Mouse (Mus musculus) activated CD4-positive, CD25-positive, alpha-beta regulatory T cell, adult 4 months (primary cell): Measurements from ENCODE around the gene Gm20388. TPM values are rescaled to one million over a fixed set of nuclear protein-coding genes. Genes with fewer than 3 reads are reported as not detected.
"Not testable (repeated sequence)": the region's sequence is repeated elsewhere in the genome, so short reads cannot be mapped to it uniquely, and the experiment has no call there.

Experiments
- ATAC-seq: one replicate; pipeline ENCODE4 v1.8.0; 2017
- polyA plus RNA-seq, 2 experiments: library from polyadenylated mRNA; unstranded; fragments of 100-300 nt; shearing (Covaris generic); gene quantifications; one replicate each; pipeline ENCODE4 v1.2.1; 2017

The Gm20388 gene
- polyA plus RNA-seq, 2 experiments from 2014 or later: 9.9 to 12.3 TPM

GRCm38 (mm10) chr8:120324555-120324954 is 413.9 kb downstream of the Gm20388 start:
- no peak for ATAC-seq

GRCm38 (mm10) chr8:120325172-120325767 is 414.6 kb downstream of the Gm20388 start:
- ATAC-seq: no peak

- no peak for ATAC-seq
Observed at GRCm38 (mm10) chr8:120327131-120327554, 416.5 kb downstream of the Gm20388 start.

GRCm38 (mm10) chr8:120328361-120329022 is 417.9 kb downstream of the Gm20388 start:
- no peak for ATAC-seq

GRCm38 (mm10) chr8:120329030-120329748 is 418.5 kb downstream of the Gm20388 start:
- ATAC-seq: no peak

- ATAC-seq: no peak
Observed at GRCm38 (mm10) chr8:120331027-120331426, 420.4 kb downstream of the Gm20388 start.

- peak; percentile 92 for ATAC-seq
Observed at GRCm38 (mm10) chr8:120332379-120333229, 422.0 kb downstream of the Gm20388 start.

- no peak for ATAC-seq
Observed at GRCm38 (mm10) chr8:120333681-120334080, 423.0 kb downstream of the Gm20388 start.

- not testable (repeated sequence) for ATAC-seq
Observed at GRCm38 (mm10) chr8:120334261-120334660, 423.6 kb downstream of the Gm20388 start.

GRCm38 (mm10) chr8:120334878-120335261 is 424.2 kb downstream of the Gm20388 start:
- no peak for ATAC-seq

GRCm38 (mm10) chr8:120335262-120336086 is 424.8 kb downstream of the Gm20388 start:
- ATAC-seq: no peak

- ATAC-seq: no peak
Observed at GRCm38 (mm10) chr8:120336087-120336380, 425.4 kb downstream of the Gm20388 start.

GRCm38 (mm10) chr8:120336909-120337555 is 426.4 kb downstream of the Gm20388 start:
- no peak for ATAC-seq

GRCm38 (mm10) chr8:120337627-120338026 is 427.0 kb downstream of the Gm20388 start:
- no peak for ATAC-seq

GRCm38 (mm10) chr8:120338678-120339077 is 428.0 kb downstream of the Gm20388 start:
- no peak for ATAC-seq

GRCm38 (mm10) chr8:120339743-120340142 is 429.1 kb downstream of the Gm20388 start:
- ATAC-seq: no peak

GRCm38 (mm10) chr8:120341124-120341523 is 430.5 kb downstream of the Gm20388 start:
- no peak for ATAC-seq

- ATAC-seq: no peak
Observed at GRCm38 (mm10) chr8:120342847-120343548, 432.4 kb downstream of the Gm20388 start.

- ATAC-seq: no peak
Observed at GRCm38 (mm10) chr8:120343582-120343981, 432.9 kb downstream of the Gm20388 start.

GRCm38 (mm10) chr8:120344166-120344565 is 433.5 kb downstream of the Gm20388 start:
- no peak for ATAC-seq

GRCm38 (mm10) chr8:120344583-120344982 is 433.9 kb downstream of the Gm20388 start:
- no peak for ATAC-seq
